Mouse (Mus musculus): ENCODE data around the gene Cass4.

DNA sequence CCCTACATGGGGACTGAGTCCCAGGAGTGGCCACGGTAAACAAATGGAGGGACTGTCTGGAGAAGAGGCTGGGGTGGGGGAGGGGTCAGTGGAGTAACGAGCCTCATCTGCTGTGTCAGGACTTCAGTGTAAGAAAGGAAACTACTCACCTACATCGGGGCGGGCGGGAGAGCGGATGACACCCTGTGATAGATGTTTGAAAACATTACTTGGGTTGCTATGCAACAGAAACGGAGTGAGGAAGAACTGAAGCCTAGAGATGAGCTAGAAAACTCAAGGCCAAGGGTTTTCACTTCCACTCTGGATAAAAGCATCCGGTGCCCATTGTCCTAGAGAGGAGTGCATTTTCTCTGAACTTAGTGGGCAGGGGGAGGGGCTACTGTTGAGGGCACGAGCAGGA lies 6.3 kb downstream of the Cass4 start:
- TF ChIP-seq POLR2A (IDR thresholded peaks at IDR 0.05; ENCODE audit: extremely low read depth, insufficient read depth, low read length) (no peak), CTCF (IDR thresholded peaks at IDR 0.05; ENCODE audit: low read depth, low read length) (no peak)

Measured in liver, adult 2 months (tissue).